Mouse (Mus musculus) olfactory bulb, adult 2 months (tissue): ENCODE data around the gene Fam216a. TPM values are rescaled to one million over a fixed set of nuclear protein-coding genes. Genes with fewer than 3 reads are reported as not detected.
"Not testable (repeated sequence)": the region's sequence is repeated elsewhere in the genome, so short reads cannot be mapped to it uniquely, and the experiment has no call there.

Experiments
- H3K27ac ChIP-seq: fragments of 200-500 bp; 2 replicates; pipeline ENCODE4 v1.5.1; 2012; ENCODE audit warnings: low read depth, low read length; ENCODE audit not compliant: insufficient read depth
- H3K4me1 ChIP-seq: fragments of 200-500 bp; 2 replicates; pipeline ENCODE4 v1.6.1; 2012; ENCODE audit warnings: low read length; ENCODE audit not compliant: control insufficient read depth, insufficient read depth
- H3K4me3 ChIP-seq: fragments of 200-500 bp; 2 replicates; pipeline ENCODE4 v1.5.1; 2012; ENCODE audit warnings: mild to moderate bottlenecking, low read depth, low read length, moderate library complexity; ENCODE audit not compliant: insufficient read depth
- CTCF ChIP-seq: fragments of 200-500 bp; IDR thresholded peaks from 2 replicates; pipeline ENCODE4 v1.5.1; 2012; ENCODE audit warnings: low read depth, mild to moderate bottlenecking, low read length, moderate library complexity; ENCODE audit not compliant: insufficient read depth
- POLR2A ChIP-seq: fragments of 200-500 bp; IDR thresholded peaks from 2 replicates; pipeline ENCODE4 v1.6.1; 2012; ENCODE audit warnings: mild to moderate bottlenecking, low read depth, low read length, moderate library complexity; ENCODE audit not compliant: insufficient read depth
- WGBS: fragments of 180-500 bp; shearing (Covaris S2); methylation state at CpG from one replicate; pipeline ENCODE4 v1.1.7; 2018; 5-methylcytosine and 5-hydroxymethylcytosine counted together
- polyA plus RNA-seq: library from polyadenylated mRNA; stranded (reverse); fragments of >200 nt; gene quantifications from 2 replicates; pipeline ENCODE4 v1.2.4, GENCODE M21; 2012; ENCODE audit warnings: low replicate concordance; ENCODE audit not compliant: missing spikeins, insufficient read depth, insufficient read length

The Fam216a gene
- polyA plus RNA-seq, 1 experiment: not detected

DNA sequence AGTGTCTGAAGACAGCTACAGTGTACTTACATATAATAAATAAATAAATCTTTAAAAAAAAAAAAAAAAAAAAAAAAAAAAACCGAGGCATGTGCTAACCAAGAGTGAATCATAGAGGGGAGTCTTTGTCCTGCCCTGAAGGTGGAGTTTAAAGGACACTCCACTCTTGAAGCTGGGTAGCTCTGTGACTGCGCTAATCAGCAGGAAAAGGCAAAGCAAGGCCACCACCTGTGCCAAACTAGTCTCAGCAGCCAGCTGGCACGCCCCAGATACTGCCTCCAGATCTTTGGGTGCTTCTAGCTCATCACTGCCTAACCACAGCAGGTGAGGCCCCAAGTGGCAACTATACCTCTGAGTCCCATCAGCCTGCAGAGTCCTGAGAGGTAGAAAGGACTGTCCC lies 37.5 kb downstream of the Fam216a start:
- WGBS: 70% methylated on average over 3 of the region's 3 CpGs
- Histone ChIP-seq H3K4me3 (no peak overlapping the region), H3K4me1 (no peaks in the 10 kb centered on the region), H3K27ac (no peak overlapping the region)
- TF ChIP-seq POLR2A (no peak), CTCF (no peak)

DNA sequence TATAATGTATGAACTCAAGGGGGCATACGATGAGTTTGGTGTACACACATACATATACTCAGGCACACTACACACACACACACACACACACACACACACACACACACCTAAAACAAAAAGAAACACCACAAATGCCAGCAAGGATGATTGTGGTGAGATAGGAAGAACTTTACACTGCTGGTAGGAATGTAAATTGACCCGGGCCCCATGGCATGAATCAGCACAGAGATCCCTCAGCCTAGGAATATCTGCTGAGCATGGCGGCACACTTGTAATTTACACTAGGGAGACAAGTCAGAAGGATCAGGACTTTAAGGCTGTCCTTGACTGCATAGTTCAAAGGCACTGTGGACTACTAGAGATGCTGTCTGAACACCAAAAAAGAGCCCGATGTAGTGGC lies 41.9 kb downstream of the Fam216a start:
- H3K4me3 ChIP-seq: no peak overlapping the region
- no peak overlapping the region for H3K27ac ChIP-seq
- TF ChIP-seq CTCF: no peak
- TF ChIP-seq POLR2A: no peak
- H3K4me1 ChIP-seq: peaks cover 18% of the 10 kb centered on the region
- WGBS: 76% methylated on average over 4 of the region's 4 CpGs

DNA sequence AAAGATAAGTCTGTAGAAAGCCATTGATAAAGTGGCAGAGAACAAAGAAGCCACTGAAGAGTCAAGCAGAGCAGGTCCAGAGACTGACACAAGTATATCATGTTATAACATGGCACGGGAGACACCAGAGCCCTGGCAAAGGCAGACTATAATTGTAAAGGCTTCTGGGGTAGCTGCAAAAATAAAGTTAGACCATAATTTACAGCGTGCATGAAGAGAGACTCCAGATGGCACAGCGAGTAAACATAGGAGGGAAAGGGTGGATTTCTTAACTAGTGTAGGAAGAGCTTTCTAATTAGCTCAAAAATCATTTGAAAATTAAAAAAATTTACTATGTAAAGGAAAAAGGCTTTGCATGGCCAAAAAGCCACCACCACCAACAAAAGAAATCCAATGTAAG lies 44.9 kb downstream of the Fam216a start:
- WGBS: 25% methylated on average over 3 of the region's 3 CpGs
- no peak for TF ChIP-seq POLR2A
- no peak for TF ChIP-seq CTCF
- no peak overlapping the region for H3K27ac ChIP-seq

DNA sequence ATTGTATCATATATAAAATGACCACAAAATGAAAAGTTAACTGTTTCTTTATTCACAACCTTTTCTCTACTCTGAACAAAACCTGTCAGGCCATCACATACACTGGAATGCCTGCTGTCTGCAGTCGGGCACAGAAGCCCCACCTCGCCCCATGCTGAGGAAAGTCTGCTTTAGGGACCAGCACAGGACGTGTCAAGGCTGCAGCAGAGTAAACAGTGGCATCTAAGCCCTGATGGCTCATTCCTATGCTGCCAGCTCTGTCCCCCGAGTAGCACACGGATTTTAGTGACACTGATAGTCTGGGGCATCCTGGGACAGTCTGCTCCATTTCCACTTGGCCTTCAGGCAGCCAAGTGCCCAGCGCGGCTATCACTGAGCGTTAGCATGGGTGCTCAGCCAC lies 46.7 kb downstream of the Fam216a start:
- Histone ChIP-seq H3K4me3 (no peak overlapping the region), H3K27ac (peak overlapping the region; percentile 89), H3K4me1 (peaks cover 40% of the 10 kb centered on the region)
- TF ChIP-seq CTCF: no peak
- TF ChIP-seq POLR2A: no peak
- WGBS: 62% methylated on average over 8 of the region's 8 CpGs

More for the DNA sequence above, 44.9 kb downstream of the Fam216a start:
- no peak overlapping the region for H3K4me3 ChIP-seq
- H3K4me1 ChIP-seq: peaks cover 32% of the 10 kb centered on the region

DNA sequence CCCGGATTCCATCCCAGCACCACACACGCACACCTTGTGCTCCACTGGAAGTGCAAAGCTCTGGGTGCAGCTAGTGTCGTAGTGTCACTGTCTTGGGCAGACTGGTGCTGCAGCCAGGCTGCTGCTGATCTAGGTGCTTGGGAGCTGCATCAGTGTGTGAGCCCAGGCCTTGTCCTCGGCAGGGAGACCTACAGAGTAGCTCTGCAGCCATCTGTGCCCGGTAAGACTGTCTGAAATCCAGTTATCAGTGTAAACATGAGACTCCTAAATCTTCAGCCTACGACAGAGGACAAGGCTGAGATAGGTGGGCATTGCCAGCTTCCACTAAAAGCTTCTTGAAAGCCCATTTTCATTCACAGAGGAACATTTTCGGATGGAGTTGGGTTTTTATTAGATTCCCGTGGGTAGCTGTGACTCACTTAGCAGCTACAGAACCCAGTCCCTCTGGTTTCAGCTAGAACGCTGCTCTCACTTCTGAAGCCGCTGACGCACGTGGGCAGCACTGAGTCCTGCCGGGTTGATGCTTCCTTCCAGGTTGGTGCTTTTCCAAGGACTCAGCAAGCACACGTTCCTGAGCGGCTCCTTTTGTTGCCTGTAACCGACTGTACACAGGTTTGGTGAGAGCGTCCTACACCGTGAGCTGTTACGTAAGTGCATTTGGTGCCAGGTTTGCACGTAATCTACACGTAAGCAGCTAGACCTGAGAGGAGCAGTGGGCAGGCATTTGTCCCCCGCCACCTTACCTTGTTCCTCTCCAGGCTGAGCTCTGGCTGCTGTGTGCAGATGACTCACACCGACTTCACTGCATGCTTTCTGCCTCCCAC lies 47.3 kb downstream of the Fam216a start:
- 33% methylated on average over 23 of the region's 23 CpGs for WGBS
- TF ChIP-seq POLR2A (no peak; the same call in 1 of the 2 replicates), CTCF (no peak)
- H3K27ac ChIP-seq: peak overlapping the region; percentile 98
- H3K4me1 ChIP-seq: peaks cover 45% of the 10 kb centered on the region
- peak overlapping the region; percentile 2 for H3K4me3 ChIP-seq

DNA sequence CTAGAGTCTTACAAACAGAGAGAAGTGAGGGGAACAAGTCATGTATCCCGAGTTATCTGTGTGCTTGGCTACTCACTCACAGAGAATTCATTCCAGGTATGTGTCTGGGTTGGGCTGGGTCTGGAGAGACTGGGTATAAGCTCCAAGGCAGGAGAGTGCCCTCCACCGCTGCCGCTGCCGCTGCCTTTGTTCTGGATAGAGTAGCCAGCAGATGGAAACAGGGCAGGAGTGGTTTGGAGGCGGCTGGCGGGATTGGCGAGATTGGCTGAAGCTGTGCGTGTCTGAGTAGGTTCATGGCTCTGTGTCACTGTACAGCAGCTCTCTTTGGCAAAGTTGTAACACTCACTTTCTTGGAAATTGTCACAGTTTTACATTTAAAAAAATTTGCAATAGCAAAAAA lies 48.6 kb downstream of the Fam216a start:
- peaks cover 48% of the 10 kb centered on the region for H3K4me1 ChIP-seq
- 49% methylated on average over 8 of the region's 8 CpGs for WGBS
- no peak overlapping the region for H3K27ac ChIP-seq
- no peak for TF ChIP-seq POLR2A
- TF ChIP-seq CTCF: no peak
- H3K4me3 ChIP-seq: no peak overlapping the region

DNA sequence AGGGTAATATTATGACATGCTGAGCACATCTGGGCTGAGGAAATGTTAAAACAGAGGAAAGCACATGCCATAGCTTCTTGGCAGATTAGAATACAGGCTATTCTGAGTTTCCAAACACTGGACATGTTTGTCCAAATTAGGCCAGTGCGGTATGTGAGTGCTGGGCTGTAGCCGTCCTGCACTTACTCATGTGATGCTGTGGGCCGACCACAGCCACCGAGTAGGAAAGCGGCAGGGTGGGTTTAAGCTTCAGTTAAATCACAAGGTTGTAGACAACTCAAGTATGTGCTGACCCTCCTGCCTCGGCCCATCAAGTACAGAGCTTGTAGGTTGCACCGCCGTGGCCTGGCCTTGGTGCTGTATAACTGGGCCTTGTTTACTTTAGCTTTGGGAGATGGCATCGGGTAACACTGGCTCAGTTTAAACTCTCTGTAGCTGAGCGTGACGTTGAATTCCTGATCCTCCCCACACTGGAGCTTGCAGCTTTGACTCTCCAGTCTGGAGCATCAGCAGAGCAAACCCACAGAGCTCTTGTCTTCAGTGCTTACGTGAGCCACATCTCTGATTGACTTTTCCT lies 51.9 kb downstream of the Fam216a start:
- 71% methylated on average over 12 of the region's 12 CpGs for WGBS
- TF ChIP-seq CTCF (no peak), POLR2A (no peak)
- Histone ChIP-seq H3K27ac (peak overlapping the region; percentile 17; the same call in 1 of the 2 replicates), H3K4me1 (peaks cover 45% of the 10 kb centered on the region), H3K4me3 (no peak overlapping the region)

DNA sequence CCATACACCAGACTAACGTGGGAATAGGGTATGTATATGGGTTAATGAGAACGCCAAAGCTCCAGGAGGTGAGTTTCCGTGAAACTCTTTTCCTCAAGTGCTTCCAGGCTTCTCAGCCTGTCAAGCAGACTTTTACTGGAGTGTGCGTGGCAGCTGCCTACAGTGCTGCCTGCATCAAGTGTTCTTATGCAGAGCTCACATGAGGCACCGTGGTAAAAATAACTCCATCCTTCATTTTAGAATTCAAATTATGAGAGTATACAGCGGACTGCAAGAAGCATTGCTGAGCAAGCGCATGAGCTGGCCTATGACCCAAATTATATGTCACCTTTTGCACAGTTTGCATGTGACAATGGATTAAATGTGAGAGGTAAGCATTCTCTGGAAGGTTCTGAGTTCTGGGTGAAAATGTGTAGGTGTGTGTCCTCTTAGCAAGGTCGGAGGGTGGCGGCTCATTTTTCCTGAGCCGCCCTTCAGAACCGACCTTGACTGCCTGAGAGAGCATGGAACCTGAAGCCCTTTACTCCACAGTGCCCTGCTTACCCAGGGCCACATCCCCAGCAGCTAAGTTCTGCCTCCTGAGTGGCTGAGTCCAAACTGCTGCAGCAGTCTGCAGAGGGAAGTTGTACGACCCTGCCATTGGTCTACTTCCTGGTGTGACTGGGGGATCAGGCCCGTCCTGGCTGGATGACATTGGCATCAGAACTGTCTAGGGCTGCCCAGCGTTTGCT lies 52.5 kb downstream of the Fam216a start:
- H3K4me3 ChIP-seq: no peak overlapping the region
- TF ChIP-seq POLR2A (no peak), CTCF (no peak)
- peaks cover 47% of the 10 kb centered on the region for H3K4me1 ChIP-seq
- WGBS: 73% methylated on average over 14 of the region's 14 CpGs
- H3K27ac ChIP-seq: no peak overlapping the region; the same call in 1 of the 2 replicates

DNA sequence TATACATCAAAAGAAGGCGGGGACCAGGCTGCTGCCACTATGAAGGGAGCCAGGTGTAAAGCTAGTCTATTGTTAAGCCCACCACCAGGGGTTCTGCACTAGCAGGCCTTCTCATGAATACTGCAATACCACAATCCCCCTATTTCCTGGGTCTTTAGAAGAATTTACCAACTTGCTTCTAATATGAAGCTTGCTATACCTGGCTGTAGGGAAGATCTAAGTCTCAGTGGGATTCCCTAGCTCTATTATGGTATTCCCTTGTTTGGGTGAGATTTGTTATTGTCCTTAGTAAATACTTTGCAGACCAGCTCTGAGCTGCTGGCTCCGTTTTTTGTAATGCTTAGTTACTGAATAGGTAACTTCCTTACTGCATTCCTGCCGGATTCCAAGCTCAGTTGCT lies 53.2 kb downstream of the Fam216a start:
- 81% methylated on average over 3 of the region's 3 CpGs for WGBS
- not testable (repeated sequence) for H3K4me3 ChIP-seq, H3K27ac ChIP-seq
- peaks cover 43% of the 10 kb centered on the region for H3K4me1 ChIP-seq
